Mouse (Mus musculus): Measurements from ENCODE around the gene Ccdc155.

DNA sequence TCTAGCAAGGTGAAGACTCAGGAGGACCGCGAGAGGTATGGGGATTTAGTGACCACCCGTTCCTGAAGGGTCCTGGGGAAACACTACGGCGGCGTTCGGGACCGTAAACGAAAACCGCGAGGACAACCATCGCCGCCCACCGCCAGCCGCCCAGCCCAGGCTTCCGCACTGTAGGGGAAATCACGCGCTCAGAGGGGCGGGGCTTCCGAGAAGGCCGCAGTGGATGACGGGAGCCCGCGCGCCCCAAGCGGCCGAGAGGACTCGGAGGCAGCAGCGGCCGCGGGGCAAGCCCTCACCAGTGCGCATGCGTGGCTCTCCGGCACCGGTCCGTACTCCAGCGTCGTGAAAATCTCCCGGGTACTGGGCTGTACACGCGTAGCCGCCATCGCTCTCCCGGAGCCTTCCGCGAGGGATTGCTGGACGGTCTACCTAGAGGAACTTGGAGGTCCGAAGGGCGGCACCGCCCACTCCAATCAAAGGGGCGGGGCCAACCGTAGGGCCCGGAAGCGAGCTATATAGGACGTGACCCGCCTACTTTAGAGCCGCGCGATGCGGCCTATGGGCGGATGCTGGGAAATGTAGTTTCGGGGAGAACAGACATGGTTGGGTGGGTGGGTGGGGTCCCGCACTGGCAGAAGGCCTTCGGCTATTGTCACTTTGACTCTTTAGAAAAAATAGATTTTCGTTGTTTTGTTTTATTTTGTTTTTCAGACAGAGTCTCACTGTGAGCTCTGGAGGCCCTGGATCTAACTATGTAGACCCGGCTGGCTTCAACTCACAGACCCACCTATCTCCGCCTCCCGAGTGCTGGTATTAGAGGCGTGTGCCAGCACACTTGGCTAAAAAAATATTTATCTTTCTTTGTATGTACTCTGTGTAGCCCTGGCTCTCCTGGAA lies 50.3 kb downstream of the Ccdc155 start, which contains the start of the genes Pih1d1 and Aldh16a1:
- peak; percentile 93 for TF ChIP-seq HCFC1 (IDR thresholded peaks at IDR 0.05; ENCODE audit: borderline replicate concordance, insufficient read depth, low read length)
- no peak for TF ChIP-seq ZNF384 (IDR thresholded peaks at IDR 0.05; ENCODE audit: low read depth, low read length)
- TF ChIP-seq CHD2 (IDR thresholded peaks at IDR 0.05; ENCODE audit: low read depth, low read length), result no peak
- TF ChIP-seq ZC3H11A (IDR thresholded peaks at IDR 0.05; ENCODE audit: borderline replicate concordance, low read depth, low read length), result no peak

All from ES-E14 (cell line).